Mouse (Mus musculus) gastrocnemius, postnatal 25 days (tissue): ENCODE data around the gene Bcr. TPM values are rescaled to one million over a fixed set of nuclear protein-coding genes. Genes with fewer than 3 reads are reported as not detected.

Source experiments
- DNase-seq: peaks from one replicate; pipeline ENCODE4 v3.0.0; 2022
- total RNA-seq, 2 experiments: library from RNA; stranded (reverse); gene quantifications; 1 replicate in 1 of 2; 2 replicates in 1 of 2; pipeline ENCODE4 v1.2.3; 2021

The Bcr gene
- total RNA-seq, 2 experiments from 2014 or later = 3.6 to 4.8 TPM

DNA sequence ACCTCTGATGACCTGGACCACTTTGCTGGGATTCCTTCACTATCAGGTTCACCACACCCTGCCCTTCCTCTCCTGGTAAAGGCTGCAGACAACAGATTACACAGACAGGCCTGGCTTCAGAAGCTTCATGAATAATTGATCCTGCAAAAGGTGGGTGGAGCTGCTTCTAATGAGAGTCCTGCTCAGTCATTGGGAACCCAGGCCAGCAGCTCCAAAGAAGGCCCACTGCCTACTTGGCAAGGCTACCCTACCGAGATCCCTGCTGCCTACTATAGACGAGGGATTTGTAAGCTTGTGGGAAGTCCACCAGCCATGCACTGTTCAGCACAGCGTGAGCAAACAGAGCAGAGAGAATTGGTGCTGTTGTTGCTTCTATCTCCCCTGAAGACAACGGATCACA is 4.1 kb upstream of the Bcr start:
- DNase-seq = no peak

DNA sequence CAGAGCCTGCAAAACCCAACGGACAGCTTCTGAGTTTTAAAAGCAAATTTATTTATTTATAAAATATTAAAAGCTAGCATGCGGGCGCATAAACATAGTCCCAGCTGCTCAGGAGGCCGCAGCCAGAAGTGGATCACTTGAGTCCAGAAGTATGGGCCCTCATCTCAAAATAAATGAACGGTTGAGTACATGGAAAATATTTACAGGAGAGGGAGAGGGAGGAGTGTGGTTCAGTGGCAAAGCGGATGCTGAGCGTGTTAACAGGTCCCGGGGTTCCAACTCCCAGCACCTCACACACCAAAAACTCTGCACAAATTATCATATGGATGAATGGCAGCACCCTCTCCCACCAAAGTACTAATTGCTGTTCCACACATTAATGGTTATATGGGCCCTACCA is 2.1 kb upstream of the Bcr start:
- no peak for DNase-seq

GRCm38 (mm10) chr10:75058761-75059395 is 1.5 kb upstream of the Bcr start:
- no peak for DNase-seq

- DNase-seq = peak; percentile 64
Measured at GRCm38 (mm10) chr10:75059396-75059795, 996 bp upstream of the Bcr start.

GRCm38 (mm10) chr10:75060843-75061235 is 447 bp downstream of the Bcr start:
- no peak for DNase-seq

GRCm38 (mm10) chr10:75061341-75062188 is 1.2 kb downstream of the Bcr start:
- DNase-seq = no peak

DNA sequence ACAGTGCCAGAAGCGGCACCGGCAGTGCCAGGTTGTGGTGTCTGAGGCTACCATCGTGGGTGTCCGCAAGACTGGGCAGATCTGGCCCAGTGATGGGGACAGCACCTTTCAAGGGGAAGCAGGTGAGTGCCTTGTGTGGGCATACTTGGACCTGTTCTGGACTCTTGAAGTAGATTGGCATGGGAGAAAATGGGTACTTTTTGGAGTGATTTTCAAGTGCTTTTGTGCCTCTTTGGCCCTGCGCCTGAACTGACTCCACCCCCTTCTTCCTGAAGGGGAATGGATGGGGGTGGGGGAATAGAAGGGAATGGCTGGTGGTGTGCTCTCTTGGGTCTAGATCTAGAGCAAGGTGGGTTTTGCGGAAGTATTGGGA is 1.8 kb downstream of the Bcr start:
- DNase-seq = no peak

DNA sequence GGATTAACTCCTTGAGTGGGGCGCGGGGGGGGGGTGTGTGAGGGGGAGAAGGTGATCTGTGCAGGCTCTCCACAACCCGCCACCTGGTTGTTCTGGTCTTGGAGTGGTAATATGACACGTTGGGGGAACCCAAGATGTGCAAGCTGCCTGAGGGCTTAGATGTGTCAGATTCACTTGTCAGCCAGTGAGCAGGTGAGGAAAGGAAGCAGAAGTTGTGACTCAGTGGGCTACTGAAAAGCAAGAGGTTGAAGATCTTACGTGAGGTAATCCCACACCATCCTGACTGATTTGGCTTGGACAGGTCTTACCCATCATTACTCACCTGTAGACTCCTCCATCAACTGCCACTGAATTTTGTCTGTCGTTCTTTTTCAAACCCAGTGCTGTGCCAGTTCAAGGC is 2.2 kb downstream of the Bcr start:
- DNase-seq = no peak

- DNase-seq = no peak
Measured at GRCm38 (mm10) chr10:75063301-75063965, 3.0 kb downstream of the Bcr start.

GRCm38 (mm10) chr10:75065691-75066090 is 5.3 kb downstream of the Bcr start:
- DNase-seq = no peak

GRCm38 (mm10) chr10:75067446-75067845 is 7.1 kb downstream of the Bcr start:
- no peak for DNase-seq

- no peak for DNase-seq
Measured at GRCm38 (mm10) chr10:75068086-75068485, 7.7 kb downstream of the Bcr start.

DNA sequence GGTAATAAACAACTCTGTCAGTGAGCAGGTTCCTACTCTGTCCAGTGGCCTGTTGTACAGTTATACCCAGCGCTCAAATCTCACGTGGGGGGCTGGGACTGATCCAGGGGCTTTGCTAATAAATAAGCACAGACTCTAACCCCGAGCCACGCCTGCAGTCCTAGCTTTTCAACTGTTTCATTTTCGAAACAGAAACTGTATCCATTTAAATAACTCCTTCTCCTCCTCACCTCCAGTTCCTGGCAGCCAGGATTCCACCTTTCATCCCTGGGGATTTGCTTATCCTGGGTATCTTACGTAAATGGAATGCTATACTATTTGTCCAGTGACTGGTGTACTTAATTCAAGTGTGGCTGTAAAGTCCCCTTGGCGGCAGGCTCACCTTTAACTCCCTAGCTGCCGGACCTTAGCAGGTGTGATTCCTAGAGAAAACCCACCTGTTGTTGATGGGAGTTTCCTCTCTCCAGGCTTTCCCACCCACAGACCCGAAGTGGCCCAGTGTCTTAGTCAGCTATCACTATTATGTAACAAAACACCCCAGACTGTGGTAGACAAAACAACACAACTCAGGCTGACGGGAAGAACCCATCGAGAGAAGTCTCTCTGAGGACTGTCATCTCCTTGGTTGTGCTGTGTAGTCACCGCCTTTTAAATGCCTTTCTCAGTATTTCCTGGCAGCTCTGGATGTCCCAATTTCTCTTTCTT is 8.4 kb downstream of the Bcr start:
- DNase-seq = no peak

GRCm38 (mm10) chr10:75070281-75070976 is 10.0 kb downstream of the Bcr start:
- DNase-seq = no peak

DNA sequence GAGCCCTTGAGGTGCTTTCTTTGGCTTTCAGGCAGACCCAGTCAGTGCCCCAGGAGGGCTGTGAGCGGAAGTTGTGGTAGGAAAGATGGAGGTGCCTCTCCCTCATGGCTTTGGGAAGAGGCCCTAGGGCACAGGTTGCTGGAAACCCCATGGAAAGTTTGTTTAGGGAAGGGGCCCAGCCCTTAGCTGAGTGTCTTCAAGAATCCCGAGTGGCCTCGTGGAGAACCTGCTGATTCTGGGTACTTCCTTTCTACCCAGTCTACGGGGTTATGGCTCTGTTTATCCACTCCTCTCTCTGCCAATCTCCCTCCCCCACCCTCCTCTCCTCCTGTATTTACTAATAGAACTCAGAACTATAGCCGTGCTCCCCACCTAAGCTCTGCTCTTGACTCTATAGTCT is 15.3 kb downstream of the Bcr start:
- DNase-seq = no peak

GRCm38 (mm10) chr10:75078174-75079128 is 18.1 kb downstream of the Bcr start:
- DNase-seq = no peak

GRCm38 (mm10) chr10:75085330-75085729 is 24.9 kb downstream of the Bcr start:
- DNase-seq = no peak

GRCm38 (mm10) chr10:75088471-75088870 is 28.1 kb downstream of the Bcr start:
- no peak for DNase-seq

DNA sequence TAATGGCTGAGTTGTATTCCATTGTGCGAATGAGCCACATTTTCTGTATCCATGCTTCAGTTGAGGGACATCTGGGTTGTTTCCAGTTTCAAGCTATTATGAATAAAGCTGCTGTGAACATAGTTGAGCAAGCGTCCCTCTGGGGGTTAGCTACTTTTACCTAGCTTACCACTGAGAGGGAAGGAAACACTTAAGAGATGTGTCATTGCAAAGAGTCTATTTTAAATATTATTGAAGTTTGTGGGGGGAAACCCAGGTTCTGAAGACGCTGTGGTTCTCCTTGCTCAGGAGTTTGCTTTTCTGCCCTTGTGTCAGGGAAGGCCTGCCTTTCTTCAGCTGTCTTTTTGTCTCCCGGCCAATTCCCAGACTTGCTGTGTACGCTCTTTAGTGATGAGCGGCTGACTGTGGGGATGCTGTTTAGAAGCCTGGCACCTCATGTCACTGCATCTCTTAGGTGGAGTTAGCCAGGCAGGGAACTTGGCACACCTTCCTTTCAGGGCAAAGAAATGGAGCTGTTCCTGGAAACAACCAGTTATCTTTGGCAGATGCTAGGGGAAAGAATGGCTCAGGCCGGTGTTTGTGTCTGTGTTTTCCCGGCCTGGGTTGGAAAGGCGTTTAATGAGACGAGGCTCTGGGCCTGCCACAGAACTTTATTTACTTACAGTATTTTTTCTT is 31.2 kb downstream of the Bcr start:
- DNase-seq = peak; percentile 39
